Mouse (Mus musculus) heart, embryonic 11.5 days (tissue): ENCODE measurements at regions not wholly inside any gene's neighbourhood (a gene's known extent, or its start where the extent isn't known, plus 50 kb on each side); places are given as distances from the start of the nearest gene placed in this dataset.

Source experiments
- ATAC-seq: fragments of 200-750 bp; cut with Nextera tagmentation; replicated peaks from 2 replicates; pipeline ENCODE4 v1.8.0; 2017; ENCODE audit warnings: moderate library complexity; ENCODE audit not compliant: insufficient number of reproducible peaks, low FRiP score, low TSS enrichment
- H3K27ac ChIP-seq: fragments of 300-500 bp; sonication (generic); 2 replicates; pipeline ENCODE4 v1.5.1; 2014; ENCODE audit warnings: mild to moderate bottlenecking, low read depth, low read length
- H3K27me3 ChIP-seq: fragments of 300-500 bp; sonication (generic); 2 replicates; pipeline ENCODE4 v1.6.1; 2014; ENCODE audit warnings: mild to moderate bottlenecking, low read length, mixed read lengths; ENCODE audit not compliant: control insufficient read depth, insufficient read depth
- H3K36me3 ChIP-seq: fragments of 300-500 bp; sonication (generic); 2 replicates; pipeline ENCODE4 v1.6.1; 2014; ENCODE audit warnings: mild to moderate bottlenecking, low read length, moderate library complexity, mixed read lengths; ENCODE audit not compliant: control insufficient read depth, insufficient read depth
- H3K4me1 ChIP-seq: fragments of 300-500 bp; sonication (generic); 2 replicates; pipeline ENCODE4 v1.6.1; 2014; ENCODE audit warnings: low read length; ENCODE audit not compliant: control insufficient read depth, insufficient read depth
- H3K4me2 ChIP-seq: fragments of 300-500 bp; sonication (generic); 2 replicates; pipeline ENCODE4 v1.6.1; 2014; ENCODE audit warnings: mild to moderate bottlenecking, moderate library complexity
- H3K4me3 ChIP-seq: fragments of 300-500 bp; sonication (generic); 2 replicates; pipeline ENCODE4 v1.5.1; 2014; ENCODE audit warnings: low read depth, low read length
- H3K9ac ChIP-seq: fragments of 300-500 bp; sonication (generic); 2 replicates; pipeline ENCODE4 v1.6.1; 2014; ENCODE audit warnings: mild to moderate bottlenecking, low read depth, low read length, moderate library complexity
- H3K9me3 ChIP-seq: fragments of 300-500 bp; sonication (generic); replicated peaks from 2 replicates; pipeline ENCODE4 v1.6.1; 2016; ENCODE audit warnings: low read length; ENCODE audit not compliant: control insufficient read depth
- WGBS: fragments of 180-500 bp; shearing (Covaris S2); extraction: QIAGEN DNeasy Blood & Tissue Kit; methylation state at CpG from one replicate; pipeline ENCODE4 v1.1.7; 2014; ENCODE audit not compliant: insufficient replicate concordance; 5-methylcytosine and 5-hydroxymethylcytosine counted together

DNA sequence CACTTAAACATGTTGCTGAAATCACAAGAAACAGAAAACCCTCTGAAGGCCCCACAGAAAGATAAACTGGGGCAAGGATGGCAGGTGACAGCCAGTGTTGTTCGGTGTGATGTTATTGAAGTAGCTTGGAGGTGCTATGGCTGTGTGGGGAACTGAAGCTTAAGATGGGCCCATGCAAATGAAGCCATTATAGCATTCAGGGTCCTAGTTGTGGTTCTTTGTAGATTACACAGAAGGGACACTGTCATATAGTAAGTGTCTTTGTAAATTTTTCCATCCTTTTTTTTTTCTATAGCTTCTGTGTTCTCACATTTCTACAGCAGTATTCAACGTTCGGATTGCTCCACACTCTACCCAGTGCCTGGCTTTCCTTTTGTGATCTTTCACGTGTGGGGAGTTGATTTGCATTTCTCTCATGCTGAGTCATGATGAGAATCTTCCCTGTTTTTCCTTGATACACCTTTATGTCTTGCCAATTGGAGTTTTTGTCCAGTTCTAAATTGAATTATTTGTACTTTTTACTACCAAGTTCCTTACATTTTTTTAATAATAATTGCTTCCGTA, 386.6 kb upstream of the Pkdcc start:
- H3K4me1 ChIP-seq = no peaks in the 10 kb centered on the region
- no peak overlapping the region for H3K9ac ChIP-seq
- ATAC-seq = no peak
- H3K36me3 ChIP-seq = no peaks in the 10 kb centered on the region
- WGBS = 74% methylated on average over 5 of the region's 5 CpGs
- H3K27me3 ChIP-seq = no peaks in the 10 kb centered on the region
- no peak overlapping the region for H3K4me3 ChIP-seq
- H3K4me2 ChIP-seq = no peak overlapping the region
- H3K27ac ChIP-seq = no peak overlapping the region
- H3K9me3 ChIP-seq = no peaks in the 10 kb centered on the region

DNA sequence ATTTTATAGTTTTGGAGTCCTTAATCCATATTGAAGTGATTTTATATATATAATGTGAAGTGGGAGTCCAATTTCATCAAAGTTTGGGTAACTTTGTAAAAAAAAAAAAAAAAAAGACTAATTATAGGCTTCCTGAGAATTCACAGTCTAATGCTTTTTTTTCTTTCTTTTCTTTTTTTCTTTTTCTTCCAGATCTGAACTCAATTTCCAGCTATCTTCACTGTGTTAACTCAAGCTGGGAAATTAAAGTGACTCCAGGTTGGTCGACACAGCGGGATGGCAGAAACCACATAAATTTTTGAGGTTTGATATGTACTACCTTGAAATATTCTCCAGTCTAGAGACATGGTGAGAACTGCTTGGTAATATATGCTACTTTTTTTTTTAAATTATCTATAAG, 385.7 kb upstream of the Pkdcc start:
- Histone ChIP-seq H3K4me1 (no peaks in the 10 kb centered on the region), H3K9me3 (no peaks in the 10 kb centered on the region), H3K4me3 (no peak overlapping the region), H3K27me3 (no peaks in the 10 kb centered on the region), H3K36me3 (no peaks in the 10 kb centered on the region), H3K9ac (no peak overlapping the region), H3K4me2 (no peak overlapping the region), H3K27ac (no peak overlapping the region)
- no peak for ATAC-seq
- 90% methylated on average over 2 of the region's 2 CpGs for WGBS

DNA sequence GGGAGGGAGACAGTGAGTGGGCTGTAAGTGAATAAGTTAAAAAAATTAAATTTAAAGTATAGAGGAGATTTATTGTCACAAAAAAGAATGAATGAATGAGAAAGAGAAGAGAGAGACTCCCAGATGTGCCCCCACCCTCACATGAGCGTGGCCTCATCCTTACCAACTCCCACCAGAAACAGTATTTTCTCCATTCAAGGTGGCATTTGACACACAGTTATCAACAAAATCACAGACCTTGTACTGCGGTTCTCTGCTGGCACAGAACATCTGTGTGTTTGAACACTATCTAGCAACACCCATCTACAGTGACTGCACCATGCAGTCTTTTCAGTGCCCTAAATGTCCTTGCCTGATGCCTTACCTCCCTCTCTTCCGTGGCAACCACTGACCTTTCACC, 380.9 kb upstream of the Pkdcc start:
- Histone ChIP-seq H3K27ac (no peak overlapping the region), H3K9ac (no peak overlapping the region), H3K4me1 (no peaks in the 10 kb centered on the region), H3K9me3 (no peaks in the 10 kb centered on the region), H3K4me3 (no peak overlapping the region), H3K27me3 (no peaks in the 10 kb centered on the region), H3K36me3 (no peaks in the 10 kb centered on the region), H3K4me2 (no peak overlapping the region)
- 68% methylated on average over 3 of the region's 3 CpGs for WGBS
- no peak for ATAC-seq

DNA sequence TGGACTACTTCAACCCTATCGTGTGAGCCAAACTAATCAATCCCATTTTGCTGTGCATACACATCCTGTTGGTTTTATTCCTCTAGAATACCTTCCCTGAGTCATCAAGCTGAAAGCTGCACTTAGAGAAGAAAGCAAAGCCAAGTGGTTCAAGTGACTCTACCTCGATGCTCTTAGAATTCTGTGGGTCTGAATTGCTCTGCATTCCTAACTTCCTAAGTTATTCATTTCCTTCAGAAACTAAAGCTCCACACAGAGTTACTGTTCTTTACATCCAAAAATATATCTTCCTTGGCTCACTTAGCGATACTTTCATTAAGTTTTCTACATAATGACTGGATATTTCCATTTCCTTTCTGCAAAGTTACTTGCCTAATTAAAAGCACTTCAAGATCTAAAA, 379.0 kb upstream of the Pkdcc start:
- H3K27me3 ChIP-seq = no peaks in the 10 kb centered on the region
- H3K4me3 ChIP-seq = no peak overlapping the region
- H3K4me1 ChIP-seq = no peaks in the 10 kb centered on the region
- no peak for ATAC-seq
- no peak overlapping the region for H3K4me2 ChIP-seq
- H3K9me3 ChIP-seq = no peaks in the 10 kb centered on the region
- WGBS = 65% methylated on average over 3 of the region's 3 CpGs
- H3K27ac ChIP-seq = no peak overlapping the region
- H3K36me3 ChIP-seq = no peaks in the 10 kb centered on the region
- H3K9ac ChIP-seq = no peak overlapping the region

DNA sequence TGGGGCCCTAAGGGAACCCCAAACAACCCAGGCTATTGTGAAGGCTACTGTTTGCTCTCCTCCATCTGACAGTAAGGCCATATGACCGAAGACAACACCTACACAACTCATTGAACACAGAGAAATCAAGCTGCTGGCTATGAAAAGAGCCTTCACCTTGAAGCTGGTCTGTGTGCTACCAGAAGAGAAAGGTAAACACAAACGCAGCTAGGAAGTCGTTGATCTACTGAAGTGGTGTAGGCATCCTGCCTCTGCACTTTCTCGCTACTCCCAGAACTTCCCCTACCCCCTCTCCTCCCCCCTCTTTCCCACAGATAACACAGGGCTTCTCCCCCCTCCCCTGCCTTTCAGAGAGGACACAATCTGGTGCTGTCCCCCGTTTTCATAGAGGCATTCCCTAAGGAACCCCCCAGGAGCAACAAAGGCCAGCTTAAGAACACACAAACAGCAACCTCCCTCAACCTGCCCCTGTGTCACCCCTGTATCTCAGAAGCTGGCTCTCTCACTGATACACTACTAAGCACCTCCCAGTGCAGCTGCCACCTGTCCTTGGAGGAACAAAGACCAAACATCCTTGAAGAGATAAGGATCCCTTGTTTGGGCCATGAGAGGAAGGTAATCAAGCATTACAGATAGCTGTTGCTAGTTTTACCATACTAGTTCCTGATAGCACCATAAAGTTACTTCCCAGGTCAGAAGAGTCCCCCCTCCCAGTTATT, 368.2 kb upstream of the Pkdcc start:
- WGBS = 52% methylated on average over 5 of the region's 5 CpGs
- Histone ChIP-seq H3K9me3 (no peaks in the 10 kb centered on the region), H3K4me2 (no peak overlapping the region), H3K9ac (no peak overlapping the region), H3K36me3 (no peaks in the 10 kb centered on the region), H3K27me3 (no peaks in the 10 kb centered on the region), H3K27ac (no peak overlapping the region), H3K4me3 (no peak overlapping the region), H3K4me1 (no peaks in the 10 kb centered on the region)
- ATAC-seq = no peak

DNA sequence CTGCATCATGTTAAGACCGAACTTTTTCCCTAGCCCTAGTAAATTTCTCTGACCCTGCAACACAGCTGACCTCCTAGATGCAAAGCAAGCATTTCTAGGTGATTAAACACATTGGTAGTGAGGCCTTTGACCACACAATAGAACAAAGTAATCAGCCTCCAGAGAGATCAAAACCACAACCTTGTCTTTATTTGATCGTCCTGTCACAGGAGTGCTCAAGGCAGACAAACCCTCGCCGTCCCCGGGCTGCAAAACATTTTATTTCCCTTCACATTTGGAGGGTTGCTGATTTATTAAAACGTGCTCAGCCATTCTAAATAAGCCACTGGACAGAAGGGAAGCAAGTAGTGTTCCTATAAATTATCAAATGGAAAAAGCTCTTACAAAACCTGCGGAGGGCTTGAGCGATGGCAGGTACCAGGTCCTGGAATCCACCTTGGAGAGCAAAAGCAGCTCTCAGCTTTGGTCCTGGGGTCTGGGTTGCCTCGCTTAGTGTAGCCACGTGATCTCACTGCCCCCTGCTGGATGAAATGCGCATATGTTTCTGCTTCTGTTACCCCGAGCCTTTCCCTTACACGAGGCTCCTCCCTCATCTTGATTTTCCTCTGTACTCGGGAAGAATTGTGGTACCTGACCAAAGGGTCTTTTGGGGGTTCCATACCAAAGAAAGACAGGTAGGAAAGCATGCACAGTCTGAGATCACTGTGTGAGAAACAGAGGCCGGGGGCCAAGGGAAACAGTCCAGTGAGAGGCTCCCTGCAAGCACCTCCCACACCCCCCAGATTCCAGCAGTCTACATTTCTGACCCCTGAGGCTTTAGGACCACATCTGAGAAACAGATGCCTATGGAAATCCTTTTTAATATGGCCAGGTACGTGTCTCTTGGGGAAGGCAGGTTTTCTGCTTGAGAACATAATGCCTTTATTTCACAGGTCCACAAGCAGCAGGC, 357.6 kb upstream of the Pkdcc start:
- H3K4me2 ChIP-seq = peak overlapping the region; percentile 52
- no peak overlapping the region for H3K27ac ChIP-seq
- no peak overlapping the region for H3K9ac ChIP-seq
- H3K4me1 ChIP-seq = no peaks in the 10 kb centered on the region
- H3K9me3 ChIP-seq = no peaks in the 10 kb centered on the region
- WGBS = 30% methylated on average over 16 of the region's 16 CpGs
- no peaks in the 10 kb centered on the region for H3K27me3 ChIP-seq
- 0 out of 2 replicates have a peak overlapping the region, but pooled peaks have one; percentile 8 for H3K4me3 ChIP-seq
- peak; percentile 76; the same call in 1 of the 2 replicates for ATAC-seq
- H3K36me3 ChIP-seq = no peaks in the 10 kb centered on the region

DNA sequence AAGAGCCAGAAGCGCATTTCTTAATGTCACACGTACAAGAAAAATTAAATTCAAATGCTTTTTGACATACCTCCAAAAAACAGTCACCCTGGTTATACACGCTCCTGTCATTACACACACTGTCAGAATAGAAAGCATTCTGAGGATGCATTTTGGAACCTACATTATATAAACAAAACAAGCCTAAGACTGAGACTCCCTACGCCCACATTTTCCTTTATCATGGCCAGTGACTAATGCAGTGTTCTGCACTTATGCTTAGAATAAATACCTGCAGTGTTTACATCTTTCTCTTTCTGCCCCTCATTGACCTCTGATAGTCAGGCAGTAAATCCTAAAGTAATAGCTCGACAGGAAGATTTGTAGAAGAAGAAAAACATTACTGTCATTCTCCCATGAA, 354.7 kb upstream of the Pkdcc start:
- H3K27ac ChIP-seq = no peak overlapping the region
- no peaks in the 10 kb centered on the region for H3K4me1 ChIP-seq
- H3K9ac ChIP-seq = no peak overlapping the region
- H3K4me3 ChIP-seq = no peak overlapping the region
- H3K9me3 ChIP-seq = no peaks in the 10 kb centered on the region
- no peaks in the 10 kb centered on the region for H3K27me3 ChIP-seq
- no peaks in the 10 kb centered on the region for H3K36me3 ChIP-seq
- WGBS = 73% methylated on average over 5 of the region's 5 CpGs
- no peak for ATAC-seq
- H3K4me2 ChIP-seq = no peak overlapping the region

DNA sequence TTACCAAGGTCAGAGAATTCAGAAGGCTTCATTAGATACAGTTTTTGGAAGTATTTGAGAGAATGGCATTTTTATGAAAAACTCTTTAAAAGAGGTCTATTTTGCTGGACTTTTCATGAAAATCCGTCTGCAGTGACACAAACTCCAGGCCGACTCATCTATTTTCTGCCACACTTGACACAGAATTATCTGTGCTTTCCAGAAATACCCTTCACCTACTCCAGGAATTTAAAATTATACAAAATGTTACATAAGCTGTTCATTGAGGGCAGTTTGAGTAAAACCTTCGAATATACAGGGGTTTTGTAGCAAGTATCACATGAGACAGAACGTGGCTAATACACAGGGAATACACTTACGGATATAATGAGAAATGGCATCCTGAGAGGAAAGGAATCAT, 354.1 kb upstream of the Pkdcc start:
- H3K4me1 ChIP-seq = no peaks in the 10 kb centered on the region
- no peak overlapping the region for H3K9ac ChIP-seq
- no peak overlapping the region for H3K27ac ChIP-seq
- ATAC-seq = no peak
- no peak overlapping the region for H3K4me3 ChIP-seq
- H3K36me3 ChIP-seq = no peaks in the 10 kb centered on the region
- no peaks in the 10 kb centered on the region for H3K9me3 ChIP-seq
- H3K27me3 ChIP-seq = no peaks in the 10 kb centered on the region
- WGBS = 69% methylated on average over 5 of the region's 5 CpGs
- H3K4me2 ChIP-seq = no peak overlapping the region
